Mouse (Mus musculus): ENCODE measurements around the gene Serpinf2. TPM values are rescaled to one million over a fixed set of nuclear protein-coding genes. Genes with fewer than 3 reads are reported as not detected.
"Not testable (repeated sequence)": the region's sequence is repeated elsewhere in the genome, so short reads cannot be mapped to it uniquely, and the experiment has no call there.

Serpinf2 gene
- total RNA-seq, 1 experiment from 2014 or later = not detected

- no peak for DNase-seq
These were observed 19.8 kb upstream of the Serpinf2 start for GRCm38 (mm10) chr11:75459141-75459711.

- no peak for DNase-seq
These were observed 19.2 kb upstream of the Serpinf2 start for GRCm38 (mm10) chr11:75458628-75459041.

- DNase-seq = no peak
These were observed 18.8 kb upstream of the Serpinf2 start for GRCm38 (mm10) chr11:75458169-75458568.

- DNase-seq = no peak
These were observed 17.1 kb upstream of the Serpinf2 start for GRCm38 (mm10) chr11:75456440-75456871.

DNA sequence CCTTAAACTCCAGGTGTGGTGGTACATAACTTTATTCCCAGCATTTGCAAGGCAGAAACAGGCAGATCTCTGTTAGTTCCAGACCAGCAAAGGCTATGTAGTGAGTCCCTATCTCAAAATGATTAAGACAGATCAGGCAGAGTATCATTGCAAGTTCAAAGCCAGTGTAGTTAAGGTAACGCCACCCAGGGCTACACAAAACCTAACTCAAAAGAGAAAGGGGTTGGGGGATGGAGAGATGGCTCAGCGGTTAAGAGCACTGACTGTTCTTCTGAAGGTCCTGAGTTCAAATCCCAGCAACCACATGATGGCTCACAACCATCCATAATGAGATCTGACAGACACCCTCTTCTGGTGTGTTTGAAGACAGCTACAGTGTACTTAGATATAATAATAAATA is 16.6 kb upstream of the Serpinf2 start:
- DNase-seq = not testable (repeated sequence)

DNA sequence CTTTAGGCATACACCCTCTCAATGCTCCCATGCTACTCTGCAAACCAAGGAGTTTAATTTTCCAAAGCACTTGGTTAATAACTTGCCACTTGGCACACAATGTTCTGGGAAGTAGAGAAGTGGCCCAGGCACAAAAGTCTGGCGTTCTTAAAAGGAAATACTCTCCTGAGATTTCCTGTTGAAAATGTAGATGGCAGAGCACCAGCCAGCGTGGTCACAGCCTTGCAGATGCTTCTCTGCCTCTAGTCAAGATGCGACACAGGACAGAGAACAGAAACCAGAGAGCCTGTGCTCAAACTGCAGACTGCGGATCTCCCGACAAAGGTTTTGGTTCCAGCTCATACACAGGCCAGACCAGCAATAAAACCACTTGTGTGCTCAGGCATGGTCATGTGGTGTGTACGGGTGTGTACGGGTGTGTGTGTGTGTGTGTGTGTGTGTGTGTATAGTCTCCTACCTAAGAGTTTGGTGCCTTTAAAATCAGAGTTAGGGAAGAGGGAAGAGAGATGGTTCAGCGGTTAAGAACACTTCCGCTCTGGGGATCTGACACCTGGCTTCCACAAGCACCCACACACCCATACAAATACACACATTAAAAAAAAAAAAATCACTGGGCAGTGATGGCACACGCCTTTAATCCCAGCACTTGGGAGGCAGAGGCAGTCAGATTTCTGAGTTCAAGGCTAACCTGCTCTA is 15.8 kb upstream of the Serpinf2 start:
- DNase-seq = no peak

GRCm38 (mm10) chr11:75453991-75454930 is 14.9 kb upstream of the Serpinf2 start, which contains the start of gene Wdr81:
Gene Wdr81, minus strand, starts transcription at chr11:75454717.
- peak; percentile 86 for DNase-seq

DNA sequence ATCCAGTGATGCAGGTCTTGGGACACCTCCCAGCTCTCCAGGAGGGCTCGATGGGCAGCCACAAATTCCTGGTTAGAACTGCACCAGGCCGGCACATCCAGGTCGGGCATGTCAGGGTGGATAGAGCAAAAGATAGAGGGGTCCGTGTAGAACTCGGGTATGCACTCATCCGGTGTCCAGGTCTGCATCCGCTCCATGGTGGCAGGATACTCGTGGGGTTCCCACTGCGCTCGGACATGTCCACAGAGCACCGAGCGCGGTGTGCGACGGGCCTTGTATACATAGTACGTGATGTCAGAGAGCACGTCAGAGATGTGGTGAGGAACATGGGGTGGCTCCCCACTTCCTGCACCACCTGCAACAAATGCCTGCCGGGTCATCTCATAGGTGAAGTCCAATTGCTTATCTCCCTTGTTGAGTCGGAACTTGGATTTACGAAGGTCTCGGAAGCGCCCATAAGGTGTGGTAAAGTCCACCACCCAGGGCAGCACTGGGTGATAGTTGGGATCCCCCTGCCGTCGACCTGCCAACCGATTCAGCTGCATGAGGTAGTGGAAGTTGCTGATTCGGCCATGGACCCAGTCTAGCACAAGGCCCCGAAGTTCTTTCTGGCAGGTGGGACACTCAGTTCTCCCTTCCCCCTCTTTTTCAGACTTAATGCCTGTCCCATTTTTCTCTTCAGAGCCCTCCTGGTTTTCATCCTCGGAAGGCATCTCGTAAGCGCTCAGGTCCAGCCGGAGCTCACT is 13.6 kb upstream of the Serpinf2 start:
- no peak for DNase-seq

- DNase-seq = no peak
These were observed 12.7 kb upstream of the Serpinf2 start for GRCm38 (mm10) chr11:75452081-75452480.

- no peak for DNase-seq
These were observed 11.5 kb upstream of the Serpinf2 start for GRCm38 (mm10) chr11:75450936-75451335.

DNA sequence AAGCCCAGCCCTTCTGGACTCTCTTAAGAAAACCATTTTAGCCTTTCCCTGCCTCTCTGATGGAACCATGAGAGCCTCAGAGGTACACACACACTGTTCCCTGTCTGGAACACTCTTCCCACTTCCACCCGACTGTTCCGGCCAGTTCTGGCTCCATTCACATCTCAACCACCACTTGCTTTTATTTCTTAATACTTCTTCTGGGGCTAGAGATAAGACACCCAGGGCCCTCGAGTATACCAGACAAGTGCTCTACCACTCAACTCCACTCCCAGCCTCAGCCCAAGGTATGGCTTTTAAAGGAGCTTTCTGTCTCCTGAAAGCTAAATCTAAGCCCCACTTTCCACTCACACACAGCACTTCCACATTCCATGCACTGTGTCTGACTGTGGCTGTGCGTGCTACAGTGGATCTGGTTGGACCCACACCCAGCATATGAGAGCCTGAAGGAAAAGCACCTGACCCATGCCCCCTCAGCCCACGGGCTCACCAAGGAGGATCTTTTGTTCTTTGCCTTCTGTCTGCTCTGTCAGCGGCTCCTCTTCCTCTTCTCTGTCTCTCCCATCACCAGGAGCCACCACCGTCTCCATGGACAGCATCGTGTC is 11.0 kb upstream of the Serpinf2 start:
- no peak for DNase-seq

GRCm38 (mm10) chr11:75449695-75450094 is 10.3 kb upstream of the Serpinf2 start:
- DNase-seq = no peak

DNA sequence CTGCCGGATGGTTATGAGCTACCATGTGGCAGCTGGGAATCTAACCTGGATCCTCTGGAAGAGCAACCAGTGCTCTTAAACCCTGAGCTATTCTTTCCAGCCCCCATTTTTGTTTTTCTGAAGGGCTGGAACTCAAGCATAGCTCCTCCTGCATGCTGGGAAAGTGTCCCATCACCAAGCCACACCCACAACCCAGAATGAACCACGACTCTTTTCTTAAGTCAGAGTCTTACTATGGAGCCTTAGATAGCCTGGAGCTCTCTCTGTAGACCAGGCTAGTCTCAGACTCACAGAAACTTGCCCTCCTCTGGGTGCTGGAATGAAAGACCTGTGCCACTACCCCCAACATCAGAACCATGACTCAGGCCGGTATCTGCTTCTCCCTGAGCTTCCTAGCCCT is 9.2 kb upstream of the Serpinf2 start:
- no peak for DNase-seq

DNA sequence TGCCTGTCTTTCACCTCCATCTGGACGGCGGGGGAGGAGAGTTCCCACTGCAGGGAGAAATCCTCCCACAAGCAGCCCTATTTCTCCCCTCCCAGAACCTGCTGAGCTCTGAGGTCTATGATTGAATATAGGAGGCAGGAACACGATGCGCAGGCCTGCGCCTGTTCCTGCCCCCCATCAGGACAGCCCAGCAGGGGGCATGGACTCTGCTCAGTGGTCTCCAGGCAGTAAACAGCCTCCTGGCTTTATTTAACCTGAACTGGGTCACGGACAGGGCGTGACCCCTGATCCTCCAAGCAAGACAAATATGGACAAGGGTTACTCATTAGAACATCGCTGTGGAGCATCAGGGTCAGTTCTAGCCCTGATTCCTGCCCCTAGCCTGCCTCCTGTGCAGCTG is 4.3 kb upstream of the Serpinf2 start:
- DNase-seq = no peak

- no peak for DNase-seq
These were observed 2.2 kb upstream of the Serpinf2 start for GRCm38 (mm10) chr11:75441601-75442000.

DNA sequence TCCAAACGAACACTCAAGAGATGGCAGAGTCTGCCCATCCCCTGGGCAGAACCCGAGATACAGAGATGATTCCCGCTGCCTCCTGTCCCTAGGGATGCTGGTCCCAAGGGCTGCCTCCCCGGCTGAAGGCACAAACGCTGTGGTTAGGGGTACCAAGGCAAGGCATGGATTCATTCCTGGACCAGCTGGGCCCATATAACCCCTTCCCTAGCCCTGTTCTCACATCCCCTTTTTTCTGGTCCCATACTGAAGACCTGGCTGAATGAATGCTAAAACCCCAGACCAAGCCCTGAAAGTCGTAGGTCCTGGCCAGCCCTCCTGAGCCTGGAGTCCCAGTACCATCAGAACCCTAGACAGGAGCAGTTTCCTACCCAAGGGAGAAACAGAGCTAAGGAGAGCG is 1.6 kb upstream of the Serpinf2 start:
- DNase-seq = no peak

DNA sequence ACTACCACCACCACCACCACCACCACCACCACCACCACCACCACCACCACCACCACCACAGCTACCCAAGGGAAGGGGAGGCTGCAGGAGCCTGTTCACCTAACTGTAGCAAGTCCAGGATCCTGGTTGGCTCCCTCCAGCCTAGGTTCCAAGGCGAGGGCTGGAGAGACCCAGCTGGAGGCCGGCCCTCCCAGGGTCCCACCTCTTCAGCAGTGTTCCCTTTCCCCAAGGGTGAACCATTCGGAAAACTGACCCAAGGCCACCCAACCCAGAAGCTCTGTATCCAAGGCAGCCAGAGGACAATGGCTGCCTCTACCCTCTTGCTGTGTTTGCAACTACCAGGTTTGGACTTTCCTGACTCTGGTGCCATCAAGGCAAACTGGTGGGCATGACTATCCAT is 560 bp upstream of the Serpinf2 start:
- DNase-seq = no peak

GRCm38 (mm10) chr11:75438804-75439203 is 587 bp downstream of the Serpinf2 start:
- no peak for DNase-seq

DNA sequence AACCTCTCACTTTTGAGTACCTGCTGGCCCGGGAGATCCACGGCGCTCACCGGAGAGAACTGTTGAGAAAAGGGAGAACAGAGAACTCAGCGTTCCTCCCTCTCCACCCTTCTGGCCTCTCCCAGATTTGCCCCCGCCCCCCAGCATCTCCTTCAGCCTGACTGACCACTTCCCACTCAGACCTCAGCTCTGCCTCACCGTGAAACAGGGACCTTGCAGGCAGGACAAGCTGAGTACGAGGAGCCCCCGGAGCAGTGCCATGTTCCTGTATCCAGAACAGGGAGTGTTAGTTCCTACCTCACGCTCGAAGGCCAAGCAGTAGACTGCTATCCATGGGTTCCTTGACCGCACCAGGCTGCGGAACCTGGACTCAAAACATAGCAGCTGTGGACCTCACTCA is 1.2 kb downstream of the Serpinf2 start:
- no peak for DNase-seq

DNA sequence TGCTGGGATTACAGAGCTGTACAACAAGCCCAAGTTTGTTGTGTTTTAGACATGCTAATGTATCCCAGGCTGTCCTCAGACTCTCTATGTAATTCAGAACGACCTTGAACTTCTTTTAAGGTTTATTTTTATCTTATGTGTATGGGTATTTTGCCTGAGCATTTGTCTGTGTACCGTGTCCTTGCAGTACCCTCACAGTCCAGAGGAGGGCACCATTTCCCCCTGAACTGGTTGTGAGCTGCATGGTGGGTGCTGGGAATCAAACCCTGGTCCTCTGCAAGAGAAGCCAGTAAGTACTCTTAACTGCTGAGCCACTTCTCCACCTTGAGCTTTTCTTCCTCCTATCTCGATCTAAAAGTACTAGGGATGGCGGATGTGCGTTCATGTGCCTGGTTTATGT is 5.3 kb downstream of the Serpinf2 start:
- no peak for DNase-seq

DNA sequence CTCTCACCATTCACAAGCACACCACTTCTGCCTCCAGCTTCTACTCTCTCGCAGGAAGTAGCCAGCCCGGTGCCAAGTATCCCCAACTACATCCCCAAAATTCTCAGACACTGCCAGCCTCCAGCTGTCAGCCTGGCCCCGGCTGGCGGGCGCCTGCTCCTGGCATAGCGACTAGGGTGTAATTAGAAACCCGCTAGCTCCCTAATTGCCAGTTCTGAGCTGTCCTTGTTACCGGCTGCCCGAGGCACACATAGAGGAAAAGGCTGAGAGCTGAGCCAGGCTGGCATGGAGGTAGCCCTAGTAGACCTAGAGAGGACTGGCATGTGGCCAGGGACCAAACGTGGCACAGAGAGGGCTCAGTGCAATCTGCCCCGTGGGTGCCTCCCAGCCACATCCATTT is 8.1 kb downstream of the Serpinf2 start:
- DNase-seq = peak; percentile 34
